Mouse (Mus musculus) erythroblast, embryonic 14.5 days (primary cell): ENCODE data around the gene Pik3r6. TPM values are rescaled to one million over a fixed set of nuclear protein-coding genes. Genes with fewer than 3 reads are reported as not detected.

Source experiments
- H3K27me3 ChIP-seq: 2 replicates; pipeline ENCODE4 v1.6.1; 2012; ENCODE audit warnings: inconsistent platforms; ENCODE audit not compliant: control insufficient read depth
- H3K36me3 ChIP-seq: 2 replicates; pipeline ENCODE4 v1.6.1; 2012; ENCODE audit warnings: mild to moderate bottlenecking, inconsistent platforms; ENCODE audit not compliant: control insufficient read depth
- H3K4me1 ChIP-seq: 2 replicates; pipeline ENCODE4 v1.6.1; 2012; ENCODE audit warnings: inconsistent platforms; ENCODE audit not compliant: control insufficient read depth
- H3K4me3 ChIP-seq: replicated peaks from 2 replicates; pipeline ENCODE3; 2012; ENCODE audit warnings: moderate library complexity, mild to moderate bottlenecking, inconsistent platforms
- H3K9me3 ChIP-seq: 2 replicates; pipeline ENCODE4 v1.6.1; 2012; ENCODE audit warnings: low read length, inconsistent platforms, mixed read lengths; ENCODE audit not compliant: control insufficient read depth
- GATA1 ChIP-seq: IDR thresholded peaks from 2 replicates; pipeline ENCODE4 v1.6.1; 2012; ENCODE audit warnings: low read length, inconsistent platforms, mixed read lengths
- TAL1 ChIP-seq: IDR thresholded peaks from 3 replicates; pipeline ENCODE4 v1.6.1; 2012; ENCODE audit warnings: low read length, inconsistent platforms, mixed read lengths
- polyA plus RNA-seq: library from polyadenylated mRNA; stranded (reverse); fragments of >175 nt; gene quantifications from 2 replicates; pipeline ENCODE4 v1.2.3, GENCODE M21; 2012

The Pik3r6 gene
- polyA plus RNA-seq, 1 experiment, result 0.05 TPM

DNA sequence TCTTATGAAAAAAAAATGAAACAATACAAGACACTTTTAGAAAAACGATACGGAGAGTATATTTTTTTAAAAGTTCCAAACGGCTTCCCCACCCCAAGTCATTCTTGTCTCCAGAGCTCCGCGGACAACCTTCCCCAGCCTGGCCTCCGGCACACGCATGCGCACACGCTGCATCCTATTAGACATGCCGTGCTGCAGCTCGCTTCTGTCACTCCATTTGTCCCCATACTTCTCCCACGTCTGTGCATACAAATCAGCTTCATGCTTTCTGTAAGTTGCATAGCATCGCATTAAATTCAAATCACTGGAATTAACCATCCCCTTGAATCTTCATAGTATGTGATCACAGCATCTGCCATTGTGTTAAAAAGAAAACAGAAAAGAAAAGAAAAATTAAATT, 80.4 kb downstream of the Pik3r6 start:
- Histone ChIP-seq H3K36me3 (no peaks in the 10 kb centered on the region), H3K9me3 (no peaks in the 10 kb centered on the region), H3K27me3 (no peaks in the 10 kb centered on the region; the same call in 1 of the 2 replicates), H3K4me1 (no peaks in the 10 kb centered on the region), H3K4me3 (no peak overlapping the region)
- TF ChIP-seq TAL1, result no peak

DNA sequence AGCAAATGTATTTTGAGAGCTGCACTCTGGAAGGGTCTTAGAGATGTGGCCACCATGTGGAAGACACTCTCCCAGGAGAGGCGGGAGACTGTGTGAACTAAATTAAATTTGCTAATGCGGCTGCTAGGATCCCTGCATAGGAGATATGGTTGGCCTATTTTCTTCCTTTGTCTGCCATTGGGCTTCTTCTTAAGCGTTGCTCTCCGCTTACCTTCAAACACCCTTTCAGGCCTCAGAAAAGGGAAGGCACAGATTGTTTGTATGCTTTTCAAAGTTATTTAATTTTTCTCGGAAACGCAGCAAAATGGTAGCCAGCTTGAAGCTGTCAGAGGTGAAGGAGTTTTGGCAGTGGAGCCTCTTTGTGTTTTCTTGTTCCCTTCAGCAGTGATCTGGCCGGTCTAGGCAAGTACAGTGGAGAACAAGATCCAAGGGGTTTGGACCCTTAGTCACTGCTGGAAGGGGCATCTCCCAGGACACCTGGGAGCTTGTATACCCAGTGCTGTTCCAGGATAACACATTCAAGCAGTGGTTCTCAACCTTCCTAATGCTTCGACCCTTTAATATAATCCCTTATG, 81.2 kb downstream of the Pik3r6 start:
- Histone ChIP-seq H3K9me3 (no peaks in the 10 kb centered on the region), H3K4me3 (no peak overlapping the region), H3K36me3 (no peaks in the 10 kb centered on the region), H3K27me3 (no peaks in the 10 kb centered on the region; the same call in 1 of the 2 replicates), H3K4me1 (no peaks in the 10 kb centered on the region)
- TF ChIP-seq TAL1 (no peak), GATA1 (no peak)

DNA sequence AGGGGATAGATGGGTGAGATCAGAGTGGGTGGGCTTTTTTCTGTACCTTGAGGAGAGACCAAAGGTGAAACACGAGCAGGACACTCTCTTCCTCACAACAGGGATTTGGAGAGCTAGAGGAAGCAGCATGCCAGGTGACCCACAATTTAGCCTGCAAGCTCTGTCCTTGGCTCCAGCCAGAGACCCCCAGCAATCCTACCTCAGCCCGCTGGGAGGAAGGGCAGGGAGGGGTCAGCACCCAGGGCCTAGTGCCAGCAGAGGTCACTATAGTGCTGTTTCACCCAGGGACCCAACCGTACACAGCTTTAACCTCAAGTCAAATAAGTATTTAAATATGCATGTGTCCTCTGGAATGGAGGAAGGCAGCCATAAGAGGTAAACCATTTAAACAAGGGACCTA, 83.1 kb downstream of the Pik3r6 start:
- H3K27me3 ChIP-seq, result no peaks in the 10 kb centered on the region; the same call in none of the 2 replicates
- no peaks in the 10 kb centered on the region for H3K4me1 ChIP-seq
- no peaks in the 10 kb centered on the region for H3K9me3 ChIP-seq
- H3K36me3 ChIP-seq, result no peaks in the 10 kb centered on the region
- TF ChIP-seq TAL1 (no peak), GATA1 (no peak)
- no peak overlapping the region for H3K4me3 ChIP-seq

DNA sequence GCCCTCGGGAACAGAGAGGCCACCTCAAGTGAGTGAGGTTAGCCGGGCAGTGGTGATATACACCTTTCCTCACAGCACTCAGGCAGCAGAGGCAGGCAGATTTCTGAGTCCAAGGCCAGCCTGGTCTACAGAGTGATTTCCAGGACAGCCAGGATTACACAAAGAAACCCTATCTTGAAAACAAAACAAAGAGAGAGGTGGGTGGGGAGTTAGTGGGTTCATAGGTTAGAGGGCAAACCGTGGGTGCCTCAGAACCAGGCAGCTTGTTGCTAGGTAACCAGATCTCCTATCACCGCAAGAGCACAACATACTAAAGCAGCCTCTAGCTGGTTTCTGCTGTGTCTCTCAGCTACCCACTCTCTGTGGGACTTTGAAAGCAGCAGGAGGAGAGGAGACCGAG, 83.9 kb downstream of the Pik3r6 start, which contains the start of gene Ccdc42:
Ccdc42 (plus strand) TSS at position 301 of the 400 bp plus-strand sequence.
- H3K27me3 ChIP-seq, result peaks cover 2% of the 10 kb centered on the region
- H3K4me3 ChIP-seq, result no peak within 1 kb of the TSS
- TF ChIP-seq GATA1 (no peak), TAL1 (no peak)
- H3K4me1 ChIP-seq, result no peaks in the 10 kb centered on the region
- H3K36me3 ChIP-seq, result no peaks in the 10 kb centered on the region
- no peaks in the 10 kb centered on the region for H3K9me3 ChIP-seq

DNA sequence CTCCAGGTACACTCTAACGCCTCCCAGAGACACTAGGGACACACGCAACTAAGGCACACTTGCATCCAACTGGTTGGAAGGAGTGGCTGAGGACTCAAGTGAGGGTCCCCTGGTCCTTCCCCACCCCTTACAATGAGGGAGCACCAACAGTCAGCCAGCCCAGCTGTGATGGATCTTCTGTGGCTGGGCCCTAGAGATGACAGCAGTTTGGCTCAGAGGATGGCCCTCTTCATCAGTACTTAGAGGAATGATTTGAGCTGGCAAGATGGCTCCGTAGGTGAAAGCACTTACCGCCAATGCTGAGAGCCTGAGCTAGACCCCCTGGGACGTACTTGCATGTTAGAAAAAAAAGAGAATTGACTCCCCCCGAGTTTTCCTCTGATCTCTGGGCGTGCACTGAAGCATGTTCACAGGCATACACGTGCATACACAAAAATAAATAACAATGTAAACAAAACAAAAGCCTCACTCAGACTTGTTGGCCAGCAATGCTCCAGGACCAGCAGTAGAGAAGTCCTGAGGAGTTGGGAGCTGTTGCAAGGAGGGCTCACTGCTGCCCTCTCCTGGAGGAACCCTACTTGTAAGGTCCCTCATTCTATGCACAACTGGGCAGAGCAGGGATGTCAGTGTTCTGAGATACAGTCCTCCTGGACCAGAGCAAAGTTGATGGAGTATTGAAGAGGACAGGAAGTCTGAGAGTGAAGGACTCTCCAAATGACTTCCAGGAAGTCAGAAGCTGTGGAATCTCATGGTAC, 86.4 kb downstream of the Pik3r6 start:
- TF ChIP-seq TAL1, result no peak
- no peak for TF ChIP-seq GATA1
- Histone ChIP-seq H3K4me1 (no peaks in the 10 kb centered on the region), H3K27me3 (peaks cover 3% of the 10 kb centered on the region), H3K4me3 (no peak overlapping the region), H3K36me3 (no peaks in the 10 kb centered on the region), H3K9me3 (no peaks in the 10 kb centered on the region)

DNA sequence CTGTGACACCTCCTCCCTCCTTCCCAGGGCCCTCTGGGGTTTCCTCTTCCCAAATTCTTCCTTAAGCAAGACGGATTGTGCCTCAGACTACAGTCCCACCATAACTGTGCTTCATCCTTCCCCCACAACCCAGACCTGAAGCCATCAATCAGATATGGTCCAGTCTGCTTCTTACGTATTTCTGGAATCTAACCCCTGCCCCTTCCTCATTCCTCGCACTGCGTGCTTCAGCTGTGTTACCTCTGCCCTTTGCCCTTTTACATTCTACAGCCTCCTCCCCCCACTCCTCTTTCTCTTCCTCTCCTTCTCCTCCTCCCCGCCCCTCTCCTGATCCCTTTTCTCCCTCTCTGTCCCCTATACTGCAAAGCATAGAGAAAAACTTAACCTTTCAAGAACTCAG, 88.9 kb downstream of the Pik3r6 start:
- no peaks in the 10 kb centered on the region for H3K9me3 ChIP-seq
- no peak overlapping the region for H3K4me3 ChIP-seq
- H3K4me1 ChIP-seq, result no peaks in the 10 kb centered on the region
- H3K27me3 ChIP-seq, result peaks cover 3% of the 10 kb centered on the region; the same call in 1 of the 2 replicates
- no peak for TF ChIP-seq GATA1
- no peak for TF ChIP-seq TAL1
- H3K36me3 ChIP-seq, result no peaks in the 10 kb centered on the region

DNA sequence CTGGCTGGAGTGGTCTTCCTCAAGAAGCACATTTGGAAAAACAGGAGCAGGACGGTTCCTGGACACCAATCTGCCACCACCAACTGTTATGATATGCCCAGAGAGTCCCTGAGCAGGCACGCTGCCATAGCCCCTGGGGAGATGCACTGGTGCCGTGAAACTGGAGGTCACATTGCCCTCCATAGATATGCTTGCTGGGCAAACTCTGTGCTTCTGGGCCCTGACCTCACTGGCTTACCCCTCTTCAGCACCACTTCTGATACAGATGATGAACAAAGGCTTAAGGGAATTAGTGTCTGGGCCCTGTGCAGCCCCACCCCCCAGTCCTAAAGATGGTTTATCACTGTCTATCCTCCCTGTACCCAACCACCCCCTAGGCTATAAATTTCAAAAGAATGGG, 90.4 kb downstream of the Pik3r6 start:
- Histone ChIP-seq H3K27me3 (peaks cover 3% of the 10 kb centered on the region; the same call in 1 of the 2 replicates), H3K4me1 (peaks cover 3% of the 10 kb centered on the region), H3K4me3 (no peak overlapping the region), H3K9me3 (no peaks in the 10 kb centered on the region), H3K36me3 (no peaks in the 10 kb centered on the region)
- TF ChIP-seq GATA1 (no peak), TAL1 (no peak)

DNA sequence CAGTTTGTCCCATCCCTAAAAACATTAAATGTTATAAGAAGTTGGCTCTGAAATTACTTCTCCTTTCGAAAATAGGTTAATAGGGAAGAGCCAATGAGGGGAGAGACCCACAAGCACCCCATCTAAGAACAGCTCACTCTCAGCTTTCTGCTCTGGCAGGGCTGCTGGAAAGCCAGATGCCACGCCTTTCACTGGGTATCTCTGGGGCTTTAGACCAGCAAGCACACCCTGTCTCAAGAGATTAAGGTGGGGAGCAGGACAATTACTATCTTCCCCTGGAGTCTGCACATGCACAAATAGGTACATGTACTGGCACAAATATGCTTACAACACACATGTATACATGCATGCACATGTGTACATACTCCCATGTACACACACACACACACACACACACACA, 95.1 kb downstream of the Pik3r6 start:
- Histone ChIP-seq H3K9me3 (no peaks in the 10 kb centered on the region), H3K27me3 (0 out of 2 replicates have a peak, but pooled peaks cover 2% of the 10 kb centered on the region), H3K36me3 (no peaks in the 10 kb centered on the region), H3K4me1 (peaks cover 5% of the 10 kb centered on the region), H3K4me3 (no peak overlapping the region)
- TF ChIP-seq GATA1 (no peak), TAL1 (no peak)

DNA sequence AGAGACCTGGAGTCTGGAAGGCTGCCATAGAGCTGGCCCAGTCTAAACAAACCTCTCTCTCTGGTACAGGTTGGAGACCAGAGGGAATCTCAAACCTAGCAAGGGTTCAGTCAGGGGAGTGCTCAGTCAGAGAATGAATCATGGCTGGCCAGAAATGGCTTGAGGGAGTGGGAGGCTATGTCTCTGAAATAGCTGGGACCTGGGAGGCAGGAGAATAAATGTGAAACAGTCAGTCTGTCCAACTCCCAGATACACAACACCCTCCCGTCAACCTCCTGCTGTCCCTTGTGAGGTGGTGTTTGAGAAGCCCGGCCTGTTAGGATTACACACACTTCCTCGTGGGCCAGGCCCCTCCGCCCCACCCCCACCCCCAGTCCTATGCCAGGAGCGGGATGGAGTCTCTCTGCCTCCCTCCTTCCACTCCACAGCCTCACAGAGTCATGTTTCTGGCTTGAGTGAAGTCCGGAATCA, 97.8 kb downstream of the Pik3r6 start:
- no peaks in the 10 kb centered on the region for H3K36me3 ChIP-seq
- H3K27me3 ChIP-seq, result 0 out of 2 replicates have a peak, but pooled peaks cover 2% of the 10 kb centered on the region
- H3K4me3 ChIP-seq, result no peak overlapping the region
- no peaks in the 10 kb centered on the region for H3K9me3 ChIP-seq
- H3K4me1 ChIP-seq, result peaks cover 5% of the 10 kb centered on the region
- TF ChIP-seq GATA1 (no peak), TAL1 (no peak)

DNA sequence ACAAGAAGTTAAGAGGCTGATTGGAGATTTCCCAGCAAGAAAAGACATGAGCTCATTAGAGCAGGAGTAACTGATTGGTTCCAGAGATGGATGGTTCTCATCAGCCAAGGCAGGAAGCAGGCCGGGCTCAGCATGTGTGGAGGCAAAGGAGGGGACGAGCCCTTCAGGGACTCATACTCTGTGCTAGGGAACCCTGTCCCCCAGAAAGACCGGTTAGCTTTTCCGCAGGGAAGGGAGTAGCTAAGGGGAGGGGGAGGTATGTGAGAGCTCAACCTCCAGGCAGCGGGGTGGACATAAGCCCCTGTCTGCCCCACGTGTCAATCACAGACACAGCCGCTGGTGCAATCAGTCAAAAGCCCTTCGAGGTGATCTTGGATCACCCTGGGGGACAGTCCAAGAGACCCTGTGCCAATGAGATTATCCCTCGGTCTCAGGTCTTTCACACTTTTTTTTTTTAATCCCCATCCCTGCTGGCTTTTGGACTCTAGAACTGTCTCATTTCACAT, 98.7 kb downstream of the Pik3r6 start:
- H3K9me3 ChIP-seq, result no peaks in the 10 kb centered on the region
- no peaks in the 10 kb centered on the region for H3K36me3 ChIP-seq
- H3K4me1 ChIP-seq, result peaks cover 5% of the 10 kb centered on the region
- no peak overlapping the region for H3K4me3 ChIP-seq
- no peak for TF ChIP-seq TAL1
- 0 out of 2 replicates have a peak, but pooled peaks cover 2% of the 10 kb centered on the region for H3K27me3 ChIP-seq

Other genes starting within 250 kb of the Pik3r6 start
- gene Ntn1, start 102.2 kb upstream of the Pik3r6 start, polyA plus RNA-seq, result not detected in 2 replicates
- 0.04 TPM in 1 of 2 replicates, not detected in the other for gene Pik3r5, start 70.9 kb upstream of the Pik3r6 start, polyA plus RNA-seq
- not detected in 2 replicates for gene Mfsd6l, start 53.2 kb downstream of the Pik3r6 start, polyA plus RNA-seq
- not detected in 2 replicates for gene Ccdc42, start 84.0 kb downstream of the Pik3r6 start, polyA plus RNA-seq
- gene Myh10, start 188.5 kb downstream of the Pik3r6 start, polyA plus RNA-seq, result 7.7 and 9.5 TPM in 2 replicates